Mouse (Mus musculus): ENCODE data around the gene Dynll1.

- no peak for TF ChIP-seq CTCF (IDR thresholded peaks at IDR 0.05; ENCODE audit: extremely low read depth, insufficient read length, insufficient replicate concordance, low read depth, low read length)
- no peak for TF ChIP-seq POLR2A (IDR thresholded peaks at IDR 0.05; ENCODE audit: low read depth, low read length)
These were observed 39.7 kb downstream of the Dynll1 start for GRCm38 (mm10) chr5:115261141-115261540.
